Mouse (Mus musculus): Measurements from ENCODE around the gene Pik3ip1. TPM values are rescaled to one million over a fixed set of nuclear protein-coding genes. Genes with fewer than 3 reads are reported as not detected.

Gene Pik3ip1
- polyA plus RNA-seq, 2 experiments = 13.2 to 13.6 TPM

GRCm38 (mm10) chr11:3374293-3374645 is 44.1 kb downstream of the Pik3ip1 start:
- WGBS = 5% methylated on average over 7 of the region's 7 CpGs

GRCm38 (mm10) chr11:3374741-3375140 is 44.5 kb downstream of the Pik3ip1 start:
- no peak overlapping the region; the same call in 1 of the 2 replicates for H3K9ac ChIP-seq (ENCODE audit: low read depth, low read length, severe bottlenecking)
- no peak for TF ChIP-seq POLR2A (IDR thresholded peaks at IDR 0.05; ENCODE audit: borderline replicate concordance, extremely low read depth, insufficient read depth, insufficient read length)

More at GRCm38 (mm10) chr11:3374293-3374645, 44.1 kb downstream of the Pik3ip1 start:
- H3K4me2 ChIP-seq (replicated peaks; ENCODE audit: low read depth, low read length, severe bottlenecking) = peak overlapping the region; percentile 10
- H3K36me3 ChIP-seq (ENCODE audit: control insufficient read depth, insufficient read depth, low read length) = no peaks in the 10 kb centered on the region
- H3K9ac ChIP-seq (ENCODE audit: low read depth, low read length, severe bottlenecking) = peak overlapping the region; percentile 40; the same call in 1 of the 2 replicates
- peak; percentile 37 for DNase-seq (ENCODE audit: low spot score)
- ATAC-seq (ENCODE audit: low FRiP score, low read depth) = 0 out of 2 replicates have a peak, but pooled peaks have one; percentile 5
- peaks cover 21% of the 10 kb centered on the region for H3K4me1 ChIP-seq (ENCODE audit: control insufficient read depth, insufficient read depth, low read length)
- no peaks in the 10 kb centered on the region for H3K27me3 ChIP-seq (ENCODE audit: control insufficient read depth, insufficient read depth, low read length)
- H3K9me3 ChIP-seq (ENCODE audit: control insufficient read depth, low read length) = no peaks in the 10 kb centered on the region
- TF ChIP-seq POLR2A (IDR thresholded peaks at IDR 0.05; ENCODE audit: borderline replicate concordance, extremely low read depth, insufficient read depth, insufficient read length) = no peak
- H3K27ac ChIP-seq (replicated peaks; ENCODE audit: low read depth, low read length) = peak overlapping the region; percentile 73
- no peak overlapping the region for H3K4me3 ChIP-seq (replicated peaks; ENCODE audit: low read length)

GRCm38 (mm10) chr11:3379427-3379826 is 49.2 kb downstream of the Pik3ip1 start:
- WGBS = 87% methylated on average over 4 of the region's 4 CpGs
- peaks cover 5% of the 10 kb centered on the region; the same call in 1 of the 2 replicates for H3K4me1 ChIP-seq (ENCODE audit: control insufficient read depth, insufficient read depth, low read length)
- no peak for ATAC-seq (ENCODE audit: low FRiP score, low read depth)
- H3K4me2 ChIP-seq (replicated peaks; ENCODE audit: low read depth, low read length, severe bottlenecking) = no peak overlapping the region
- peaks cover 3% of the 10 kb centered on the region; the same call in 1 of the 2 replicates for H3K36me3 ChIP-seq (ENCODE audit: control insufficient read depth, insufficient read depth, low read length)
- H3K9me3 ChIP-seq (ENCODE audit: control insufficient read depth, low read length) = no peaks in the 10 kb centered on the region
- no peak overlapping the region for H3K4me3 ChIP-seq (replicated peaks; ENCODE audit: low read length)
- no peak for TF ChIP-seq POLR2A (IDR thresholded peaks at IDR 0.05; ENCODE audit: borderline replicate concordance, extremely low read depth, insufficient read depth, insufficient read length)
- no peak overlapping the region for H3K27ac ChIP-seq (replicated peaks; ENCODE audit: low read depth, low read length)
- no peak for DNase-seq (ENCODE audit: low spot score)
- H3K9ac ChIP-seq (ENCODE audit: low read depth, low read length, severe bottlenecking) = no peak overlapping the region
- no peaks in the 10 kb centered on the region for H3K27me3 ChIP-seq (ENCODE audit: control insufficient read depth, insufficient read depth, low read length)

More at GRCm38 (mm10) chr11:3374741-3375140, 44.5 kb downstream of the Pik3ip1 start:
- Histone ChIP-seq H3K4me1 (ENCODE audit: control insufficient read depth, insufficient read depth, low read length) (peaks cover 21% of the 10 kb centered on the region), H3K4me2 (replicated peaks; ENCODE audit: low read depth, low read length, severe bottlenecking) (peak overlapping the region; percentile 10; the same call in 1 of the 2 replicates), H3K36me3 (ENCODE audit: control insufficient read depth, insufficient read depth, low read length) (no peaks in the 10 kb centered on the region), H3K27ac (replicated peaks; ENCODE audit: low read depth, low read length) (peak overlapping the region; percentile 73), H3K4me3 (replicated peaks; ENCODE audit: low read length) (no peak overlapping the region), H3K27me3 (ENCODE audit: control insufficient read depth, insufficient read depth, low read length) (no peaks in the 10 kb centered on the region), H3K9me3 (ENCODE audit: control insufficient read depth, low read length) (no peaks in the 10 kb centered on the region)
- ATAC-seq (ENCODE audit: low FRiP score, low read depth) = no peak
- 32% methylated on average over 12 of the region's 12 CpGs for WGBS
- DNase-seq (ENCODE audit: low spot score) = no peak

DNA sequence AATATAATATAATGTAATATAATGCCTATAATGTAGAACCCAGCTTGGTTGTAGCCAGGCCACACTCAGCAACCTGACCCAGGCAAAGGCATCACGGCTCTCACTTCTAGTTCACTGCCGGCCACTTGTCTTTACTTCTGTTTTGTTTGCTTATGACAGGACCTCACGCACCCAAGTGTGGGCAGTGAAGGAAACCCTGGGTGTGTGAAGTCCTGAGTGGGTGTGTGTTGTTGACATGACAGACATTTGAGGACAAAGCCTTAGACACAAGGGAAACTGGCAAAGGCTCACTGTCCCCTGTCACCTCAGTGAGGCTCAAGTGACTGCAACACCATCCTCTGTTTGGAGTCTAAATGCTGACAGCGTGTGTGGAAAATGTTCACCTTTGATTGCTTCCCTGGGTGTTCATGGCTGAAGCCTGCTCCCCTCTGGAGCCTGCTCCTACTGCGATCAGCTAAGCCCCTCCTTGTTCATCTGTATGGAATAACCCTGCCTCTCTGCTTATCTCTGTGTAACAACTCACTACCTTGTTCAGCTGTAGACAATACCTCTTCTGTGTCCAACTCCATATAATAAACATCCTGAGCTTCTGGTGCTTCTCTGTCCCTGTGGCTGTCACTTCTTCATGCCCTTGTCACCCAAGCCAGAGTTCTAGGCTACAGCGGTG is 51.1 kb downstream of the Pik3ip1 start:
- DNase-seq (ENCODE audit: low spot score) (no peak), ATAC-seq (ENCODE audit: low FRiP score, low read depth) (no peak)
- no peak overlapping the region for H3K27ac ChIP-seq (replicated peaks; ENCODE audit: low read depth, low read length)
- H3K4me3 ChIP-seq (replicated peaks; ENCODE audit: low read length) = no peak overlapping the region
- no peak for TF ChIP-seq POLR2A (IDR thresholded peaks at IDR 0.05; ENCODE audit: borderline replicate concordance, extremely low read depth, insufficient read depth, insufficient read length)
- no peaks in the 10 kb centered on the region for H3K9me3 ChIP-seq (ENCODE audit: control insufficient read depth, low read length)
- no peak overlapping the region for H3K9ac ChIP-seq (ENCODE audit: low read depth, low read length, severe bottlenecking)
- H3K4me2 ChIP-seq (replicated peaks; ENCODE audit: low read depth, low read length, severe bottlenecking) = no peak overlapping the region
- no peaks in the 10 kb centered on the region for H3K4me1 ChIP-seq (ENCODE audit: control insufficient read depth, insufficient read depth, low read length)
- peaks cover 3% of the 10 kb centered on the region; the same call in 1 of the 2 replicates for H3K36me3 ChIP-seq (ENCODE audit: control insufficient read depth, insufficient read depth, low read length)
- H3K27me3 ChIP-seq (ENCODE audit: control insufficient read depth, insufficient read depth, low read length) = no peaks in the 10 kb centered on the region
- WGBS = 88% methylated on average over 6 of the region's 6 CpGs

GRCm38 (mm10) chr11:3382602-3383594 is 52.7 kb downstream of the Pik3ip1 start:
- H3K4me1 ChIP-seq (ENCODE audit: control insufficient read depth, insufficient read depth, low read length) = no peaks in the 10 kb centered on the region
- no peaks in the 10 kb centered on the region for H3K9me3 ChIP-seq (ENCODE audit: control insufficient read depth, low read length)
- H3K4me2 ChIP-seq (replicated peaks; ENCODE audit: low read depth, low read length, severe bottlenecking) = no peak overlapping the region
- peaks cover 3% of the 10 kb centered on the region; the same call in 1 of the 2 replicates for H3K36me3 ChIP-seq (ENCODE audit: control insufficient read depth, insufficient read depth, low read length)
- WGBS = 85% methylated on average over 5 of the region's 5 CpGs
- no peak overlapping the region for H3K4me3 ChIP-seq (replicated peaks; ENCODE audit: low read length)
- no peak overlapping the region for H3K27ac ChIP-seq (replicated peaks; ENCODE audit: low read depth, low read length)
- TF ChIP-seq POLR2A (IDR thresholded peaks at IDR 0.05; ENCODE audit: borderline replicate concordance, extremely low read depth, insufficient read depth, insufficient read length) = no peak
- H3K27me3 ChIP-seq (ENCODE audit: control insufficient read depth, insufficient read depth, low read length) = no peaks in the 10 kb centered on the region
- H3K9ac ChIP-seq (ENCODE audit: low read depth, low read length, severe bottlenecking) = no peak overlapping the region
- ATAC-seq (ENCODE audit: low FRiP score, low read depth) = no peak
- no peak for DNase-seq (ENCODE audit: low spot score)

Data from limb, embryonic 14.5 days (tissue).